Mouse (Mus musculus) brain, embryonic 14.5 days (tissue): ENCODE measurements around the gene Gm17657.

Source experiments
- CTCF ChIP-seq: fragments of 200-500 bp; IDR thresholded peaks from 2 replicates; pipeline ENCODE4 v1.5.1; 2012; ENCODE audit warnings: inconsistent platforms, mild to moderate bottlenecking, moderate library complexity, borderline replicate concordance; ENCODE audit not compliant: insufficient read depth, insufficient read length; ENCODE audit errors: extremely low read depth
- POLR2A ChIP-seq: fragments of 200-500 bp; IDR thresholded peaks from 2 replicates; pipeline ENCODE4 v1.6.1; 2012; ENCODE audit warnings: mild to moderate bottlenecking, inconsistent platforms, borderline replicate concordance; ENCODE audit not compliant: poor library complexity, insufficient read depth, insufficient read length, severe bottlenecking; ENCODE audit errors: extremely low read depth

DNA sequence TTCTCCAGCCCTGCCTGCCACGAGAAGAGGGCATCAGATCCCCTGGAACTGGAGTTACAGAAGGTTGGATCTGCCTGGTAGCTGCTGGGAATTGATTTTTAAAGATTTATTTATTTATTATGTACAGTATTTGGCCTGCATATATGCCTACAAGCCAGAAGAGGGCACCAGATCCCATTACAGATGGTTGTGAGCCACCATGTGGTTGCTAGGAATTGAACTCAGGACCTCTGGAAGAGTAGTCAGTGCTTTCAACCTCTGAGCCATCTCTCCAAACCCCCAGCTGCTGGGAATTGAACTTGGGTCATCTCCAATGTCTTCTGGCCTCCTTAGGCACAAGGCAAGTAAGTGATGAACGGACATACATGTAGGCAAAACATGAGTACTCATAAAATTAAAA lies 5.4 kb downstream of the Gm17657 start:
- TF ChIP-seq POLR2A (no peak), CTCF (no peak)
